Mouse (Mus musculus) ES-E14 (cell line): ENCODE data around the gene Emp1.

ENCODE experiments used
- CHD2 ChIP-seq: IDR thresholded peaks from 2 replicates; pipeline ENCODE4 v1.6.1; 2014; ENCODE audit warnings: mild to moderate bottlenecking, low read depth, low read length, inconsistent platforms
- HCFC1 ChIP-seq: IDR thresholded peaks from 2 replicates; pipeline ENCODE4 v1.6.1; 2012; ENCODE audit warnings: low read length, inconsistent platforms, borderline replicate concordance; ENCODE audit not compliant: insufficient read depth
- MAFK ChIP-seq: IDR thresholded peaks from 2 replicates; pipeline ENCODE4 v1.6.1; 2014; ENCODE audit warnings: mild to moderate bottlenecking, low read depth, low read length, inconsistent platforms; ENCODE audit not compliant: insufficient read depth
- ZC3H11A ChIP-seq: IDR thresholded peaks from 2 replicates; pipeline ENCODE4 v1.6.1; 2012; ENCODE audit warnings: low read depth, mild to moderate bottlenecking, inconsistent platforms, low read length, borderline replicate concordance
- ZNF384 ChIP-seq: IDR thresholded peaks from 2 replicates; pipeline ENCODE4 v1.6.1; 2012; ENCODE audit warnings: low read depth, low read length, inconsistent platforms

- no peak for TF ChIP-seq MAFK
- no peak for TF ChIP-seq ZC3H11A
- TF ChIP-seq HCFC1: no peak
- no peak for TF ChIP-seq CHD2
- TF ChIP-seq ZNF384: no peak
These were observed 3.3 kb downstream of the Emp1 start for GRCm38 (mm10) chr6:135365614-135366013.
